Mouse (Mus musculus) cerebellum, adult 9-11 months (tissue): ENCODE results near the gene Draxin.
"Not testable (repeated sequence)": the region's sequence is repeated elsewhere in the genome, so short reads cannot be mapped to it uniquely, and the experiment has no call there.

Source experiments
- DNase-seq: peaks from one replicate; pipeline ENCODE4 v3.0.0; 2022

The Draxin gene

GRCm38 (mm10) chr4:148130561-148131413, at the start of gene Draxin:
Gene Draxin, minus strand, starts transcription at chr4:148130698.
- DNase-seq, result no peak

DNA sequence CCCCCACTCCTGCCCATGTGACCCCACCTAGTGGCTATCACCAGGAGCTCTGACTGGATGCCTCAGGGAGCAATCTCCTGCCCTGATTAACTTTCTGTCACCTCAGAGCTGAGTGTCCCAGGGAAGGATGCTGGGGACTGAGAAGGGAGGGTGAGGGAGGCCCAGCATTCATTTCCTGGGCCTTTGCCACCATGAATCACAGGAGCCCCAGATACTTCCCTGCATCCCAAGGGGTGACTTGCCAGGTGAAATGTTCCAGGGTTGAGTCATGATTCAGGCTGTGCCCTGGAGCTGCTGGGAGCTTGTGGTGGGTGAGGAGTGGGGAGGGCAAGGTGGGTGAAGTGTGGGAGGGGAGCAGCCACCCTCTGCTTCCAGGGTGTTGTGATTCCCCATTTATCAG, 47.2 kb upstream of the Draxin start:
- DNase-seq, result no peak

GRCm38 (mm10) chr4:148176603-148177002, 46.1 kb upstream of the Draxin start:
- not testable (repeated sequence) for DNase-seq

GRCm38 (mm10) chr4:148174495-148174862, 44.0 kb upstream of the Draxin start:
- DNase-seq, result no peak

DNA sequence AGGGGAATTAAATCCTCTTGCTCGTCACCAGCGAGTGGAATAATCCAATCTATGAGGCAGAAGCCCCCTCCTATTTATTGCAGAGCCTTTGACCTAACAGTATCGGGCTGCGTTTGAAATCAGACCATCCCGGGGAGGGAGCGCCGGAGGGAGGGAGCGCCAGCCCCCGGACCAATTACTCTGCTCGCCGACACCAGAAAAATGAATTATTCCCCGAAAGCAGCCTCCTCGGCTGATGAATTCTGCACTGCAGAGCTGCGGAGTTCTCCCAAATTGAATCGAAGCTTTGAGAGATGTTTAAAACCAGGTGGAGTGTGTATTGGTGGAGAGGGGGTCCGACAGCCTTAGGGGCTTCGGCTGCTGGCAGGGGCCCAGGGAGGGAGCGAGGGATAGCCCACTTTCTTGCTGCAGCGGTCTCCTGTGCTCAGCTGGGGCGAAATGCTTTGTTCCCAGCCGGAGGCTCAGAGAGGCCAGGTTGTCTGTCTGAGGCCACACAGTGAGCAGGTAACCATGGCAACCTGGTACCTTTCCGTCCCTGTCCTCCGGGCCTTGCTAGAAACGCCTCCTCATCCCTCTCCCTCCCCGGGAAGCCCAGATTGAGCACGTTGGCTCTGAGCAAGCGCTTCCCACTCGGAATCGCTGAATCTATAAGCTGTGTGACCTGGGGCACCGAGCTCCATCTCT, 43.5 kb upstream of the Draxin start:
- DNase-seq, result peak; percentile 72

DNA sequence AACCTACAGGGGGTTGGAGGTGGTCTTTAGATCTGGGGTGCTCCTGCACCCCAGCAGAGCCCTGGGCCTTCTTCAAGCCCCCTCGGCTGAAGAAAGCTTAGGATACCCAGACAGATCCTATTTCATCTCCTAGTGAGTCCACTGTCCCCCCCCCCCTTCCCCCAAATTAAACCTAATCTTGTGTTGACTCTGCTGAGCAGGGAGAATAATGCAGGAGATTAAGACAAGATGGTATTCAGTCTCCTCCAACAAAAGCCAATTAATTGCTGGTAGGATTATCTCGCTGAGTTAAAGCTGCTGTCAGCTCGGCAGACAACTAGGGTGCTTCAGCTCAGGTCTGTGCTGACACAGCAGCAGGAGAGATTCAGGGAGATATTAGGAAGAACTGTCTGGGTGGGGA, 40.8 kb upstream of the Draxin start:
- DNase-seq, result no peak

- peak; percentile 43 for DNase-seq
Measured at GRCm38 (mm10) chr4:148170842-148171241, 40.3 kb upstream of the Draxin start.

DNA sequence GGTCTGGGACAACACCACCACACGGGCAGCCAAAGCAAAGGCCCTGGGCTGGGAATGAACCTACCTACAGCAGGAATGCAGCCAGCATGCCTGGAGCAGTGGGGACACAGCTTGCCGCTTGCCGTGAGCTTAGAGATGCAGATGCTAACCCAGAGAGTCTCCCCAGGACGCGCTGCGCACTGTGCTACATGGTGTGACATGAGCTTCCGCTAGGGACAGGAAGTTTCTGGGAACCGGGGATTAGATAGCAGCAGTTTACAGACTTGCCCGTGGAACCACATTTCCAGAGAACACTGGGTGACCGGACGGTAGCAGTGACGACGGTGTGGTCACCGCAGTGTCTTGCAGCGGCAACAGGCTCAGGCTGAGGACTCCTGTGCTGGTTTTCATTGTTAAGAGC, 39.1 kb upstream of the Draxin start:
- no peak for DNase-seq

DNA sequence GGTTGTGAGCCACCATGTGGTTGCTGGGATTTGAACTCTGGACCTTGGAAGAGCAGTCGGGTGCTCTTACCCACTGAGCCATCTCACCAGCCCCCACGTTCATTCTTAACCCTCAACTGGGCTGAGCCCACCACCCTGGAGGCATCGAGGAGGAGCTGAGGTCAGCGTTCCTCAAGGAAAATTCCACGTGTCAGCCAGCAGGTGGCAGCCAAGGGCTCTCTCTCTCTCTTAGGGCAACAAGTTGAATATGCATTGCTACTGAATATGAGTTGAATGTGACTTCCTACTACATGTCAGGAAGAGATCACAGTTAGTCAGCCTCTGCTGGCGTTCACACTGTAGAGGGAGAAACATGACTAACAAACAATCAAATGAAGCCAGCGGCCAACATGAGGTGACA, 37.8 kb upstream of the Draxin start:
- peak; percentile 53 for DNase-seq

- DNase-seq, result peak; percentile 68
Measured at GRCm38 (mm10) chr4:148166986-148167385, 36.5 kb upstream of the Draxin start.

- peak; percentile 80 for DNase-seq
Measured at GRCm38 (mm10) chr4:148166431-148166830, 35.9 kb upstream of the Draxin start.

GRCm38 (mm10) chr4:148165551-148165950, 35.1 kb upstream of the Draxin start:
- DNase-seq, result no peak

DNA sequence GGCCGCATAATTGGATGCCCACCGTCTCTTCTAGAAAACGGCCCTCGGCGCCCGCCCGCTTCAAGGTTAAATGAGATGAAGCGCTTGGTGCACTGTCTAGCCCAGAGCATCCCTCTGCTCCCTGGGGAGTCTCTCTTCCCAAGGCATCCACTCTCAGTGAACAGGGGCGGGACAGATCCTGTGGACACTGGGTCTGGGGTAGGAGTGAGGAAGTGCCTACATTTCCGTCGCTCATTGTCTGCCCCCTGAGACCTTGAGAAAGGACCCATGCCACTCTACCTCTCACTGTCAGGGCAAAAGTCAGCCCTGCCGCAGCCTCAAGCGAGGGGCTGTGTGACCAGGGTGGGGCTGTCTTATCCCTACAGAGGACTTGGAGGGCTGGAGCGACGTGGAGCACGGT, 34.0 kb upstream of the Draxin start:
- no peak for DNase-seq

DNA sequence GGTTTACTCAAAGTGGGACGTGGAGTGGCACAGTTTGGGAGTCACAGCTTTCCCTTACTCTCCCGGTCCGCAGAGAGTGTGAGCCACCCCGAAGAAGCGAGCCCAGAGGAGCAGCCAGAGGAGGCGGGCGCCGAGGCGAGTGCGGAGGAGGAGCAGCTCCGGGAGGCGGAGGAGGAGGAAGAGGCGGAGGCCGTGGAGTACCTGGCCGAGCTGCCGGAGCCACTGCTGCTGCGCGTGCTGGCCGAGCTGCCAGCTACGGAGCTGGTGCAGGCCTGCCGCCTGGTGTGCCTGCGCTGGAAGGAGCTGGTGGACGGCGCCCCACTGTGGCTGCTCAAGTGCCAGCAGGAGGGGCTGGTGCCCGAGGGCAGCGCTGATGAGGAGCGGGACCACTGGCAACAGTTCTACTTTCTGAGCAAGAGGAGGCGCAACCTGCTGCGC, 33.5 kb upstream of the Draxin start:
- peak; percentile 76 for DNase-seq

DNA sequence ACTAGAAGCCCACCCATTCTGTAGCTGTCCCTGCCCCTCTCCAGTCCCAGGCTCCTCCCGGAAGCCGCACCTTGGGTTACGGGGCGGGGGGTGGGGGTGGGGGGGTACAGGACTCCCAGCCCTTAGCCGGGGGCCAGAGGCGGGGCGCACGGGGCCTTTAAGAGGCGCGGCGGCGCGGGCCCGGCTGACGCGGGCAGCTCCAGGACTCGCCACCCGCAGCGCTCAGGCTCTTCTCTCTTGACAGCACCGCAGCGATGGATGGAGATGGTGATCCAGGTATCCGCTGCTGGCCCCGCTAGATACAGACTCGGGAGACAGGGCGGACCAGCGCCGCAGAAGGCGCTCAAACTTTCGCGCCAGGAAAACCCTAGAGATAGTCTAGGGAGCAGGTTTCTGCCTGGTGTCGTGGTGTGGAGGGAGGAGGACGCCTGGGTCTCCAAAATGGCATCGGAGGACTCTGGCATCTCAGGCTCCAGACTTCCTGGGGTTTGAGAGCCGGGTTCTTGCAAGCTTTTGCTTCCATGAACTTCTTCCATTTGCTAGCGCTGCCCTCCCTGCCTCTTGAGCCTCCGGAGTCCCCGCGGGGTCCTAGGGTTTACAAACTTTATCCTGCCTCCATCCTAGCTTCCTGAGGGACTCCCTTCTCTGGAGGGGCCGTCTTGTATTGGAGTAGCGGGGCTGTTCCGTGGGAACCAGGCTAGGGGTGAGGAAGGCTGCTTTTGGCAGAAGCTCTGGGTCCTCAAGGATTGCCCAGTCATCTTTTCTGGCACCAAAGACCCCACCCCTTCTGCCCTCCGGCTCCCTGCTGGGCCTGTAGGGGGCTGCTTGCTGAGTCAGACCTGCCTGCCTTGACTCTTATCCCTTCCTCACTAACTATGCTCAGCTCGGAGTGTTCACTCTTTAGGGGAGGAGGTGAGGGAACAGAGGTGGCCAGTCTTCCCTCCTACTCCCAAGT, 30.2 kb upstream of the Draxin start, which contains the start of the genes Fbxo44 and Fbxo2:
Gene Fbxo44 (minus strand): TSS at position 47 of the 955 bp plus-strand sequence.
Gene Fbxo2 (plus strand): TSS at position 186 of the 955 bp plus-strand sequence.
- DNase-seq, result peak; percentile 83

GRCm38 (mm10) chr4:148159544-148160435, 29.3 kb upstream of the Draxin start:
- DNase-seq, result peak; percentile 98

GRCm38 (mm10) chr4:148158436-148159348, 28.2 kb upstream of the Draxin start:
- DNase-seq, result peak; percentile 80

- DNase-seq, result peak; percentile 47
Measured at GRCm38 (mm10) chr4:148154982-148155381, 24.5 kb upstream of the Draxin start.

- peak; percentile 34 for DNase-seq
Measured at GRCm38 (mm10) chr4:148154006-148154405, 23.5 kb upstream of the Draxin start.

GRCm38 (mm10) chr4:148152547-148152946, 22.0 kb upstream of the Draxin start:
- DNase-seq, result peak; percentile 62
